Mouse (Mus musculus) NIH3T3 (cell line): Measurements from ENCODE around the gene Nod2.

Experiments
- DNase-seq: peaks from one replicate; pipeline ENCODE4 v3.0.0-alpha.2; 2012; ENCODE audit warnings: low read depth

The Nod2 gene

GRCm38 (mm10) chr8:88680566-88680965 is 33.5 kb downstream of the Nod2 start:
- no peak for DNase-seq

- DNase-seq = no peak
Measured at GRCm38 (mm10) chr8:88681046-88681445, 33.9 kb downstream of the Nod2 start.

- peak; percentile 17 for DNase-seq
Measured at GRCm38 (mm10) chr8:88683656-88684289, 36.7 kb downstream of the Nod2 start.

- DNase-seq = no peak
Measured at GRCm38 (mm10) chr8:88686226-88686905, 39.3 kb downstream of the Nod2 start.

GRCm38 (mm10) chr8:88686906-88687235 is 39.8 kb downstream of the Nod2 start:
- no peak for DNase-seq

GRCm38 (mm10) chr8:88689151-88689550 is 42.0 kb downstream of the Nod2 start:
- DNase-seq = no peak

GRCm38 (mm10) chr8:88689891-88690290 is 42.8 kb downstream of the Nod2 start:
- no peak for DNase-seq

- DNase-seq = no peak
Measured at GRCm38 (mm10) chr8:88691342-88691948, 44.3 kb downstream of the Nod2 start.

- DNase-seq = no peak
Measured at GRCm38 (mm10) chr8:88691961-88692360, 44.8 kb downstream of the Nod2 start.

GRCm38 (mm10) chr8:88692866-88693265 is 45.8 kb downstream of the Nod2 start:
- no peak for DNase-seq

- no peak for DNase-seq
Measured at GRCm38 (mm10) chr8:88693376-88693775, 46.3 kb downstream of the Nod2 start.

- no peak for DNase-seq
Measured at GRCm38 (mm10) chr8:88694291-88694690, 47.2 kb downstream of the Nod2 start.

- no peak for DNase-seq
Measured at GRCm38 (mm10) chr8:88696228-88696627, 49.1 kb downstream of the Nod2 start.

GRCm38 (mm10) chr8:88696721-88697641 is 49.9 kb downstream of the Nod2 start, which contains the start of gene Cyld:
TSS of gene Cyld (plus strand) at chr8:88697028.
- DNase-seq = peak; percentile 99

- DNase-seq = peak; percentile 80
Measured at GRCm38 (mm10) chr8:88697642-88698031, 50.5 kb downstream of the Nod2 start.

GRCm38 (mm10) chr8:88698048-88698447 is 50.9 kb downstream of the Nod2 start:
- no peak for DNase-seq

- no peak for DNase-seq
Measured at GRCm38 (mm10) chr8:88701611-88702010, 54.5 kb downstream of the Nod2 start.

- DNase-seq = no peak
Measured at GRCm38 (mm10) chr8:88702816-88703215, 55.7 kb downstream of the Nod2 start.

- no peak for DNase-seq
Measured at GRCm38 (mm10) chr8:88723256-88723963, 76.3 kb downstream of the Nod2 start.
